Mouse (Mus musculus): ENCODE data around the gene Arhgap9. TPM values are rescaled to one million over a fixed set of nuclear protein-coding genes. Genes with fewer than 3 reads are reported as not detected.

The Arhgap9 gene
- 0.87 and 0.97 TPM in 2 replicates for polyA plus RNA-seq (2012; rRNA removed)

- no peak for DNase-seq
- H3K4me1 ChIP-seq (ENCODE audit: control insufficient read depth, insufficient read depth, low read length) = no peaks in the 10 kb centered on the region
- no peak within 1 kb of the TSS for H3K4me3 ChIP-seq (replicated peaks; ENCODE audit: insufficient read depth, low read depth, low read length)
- 73% methylated on average over 3 of the region's 3 CpGs for WGBS
- no peak for TF ChIP-seq CTCF (IDR thresholded peaks at IDR 0.05; ENCODE audit: borderline replicate concordance, insufficient read depth, low read depth, low read length)
- TF ChIP-seq POLR2A (IDR thresholded peaks at IDR 0.05; ENCODE audit: borderline replicate concordance, insufficient read depth, low read length) = no peak
- H3K27me3 ChIP-seq (ENCODE audit: control insufficient read depth, insufficient read depth, low read length) = no peaks in the 10 kb centered on the region; the same call in 1 of the 2 replicates
- no peak within 1 kb of the TSS for H3K27ac ChIP-seq (ENCODE audit: insufficient read depth, low read length)
These were observed at the start of gene Arhgap9 for GRCm38 (mm10) chr10:127321621-127322020. TSS of gene Arhgap9 (plus strand) at chr10:127321964.

- DNase-seq = no peak
- no peak for TF ChIP-seq CTCF (IDR thresholded peaks at IDR 0.05; ENCODE audit: borderline replicate concordance, insufficient read depth, low read depth, low read length)
- no peak for TF ChIP-seq POLR2A (IDR thresholded peaks at IDR 0.05; ENCODE audit: borderline replicate concordance, insufficient read depth, low read length)
- H3K27me3 ChIP-seq (ENCODE audit: control insufficient read depth, insufficient read depth, low read length) = no peaks in the 10 kb centered on the region
- H3K4me1 ChIP-seq (ENCODE audit: control insufficient read depth, insufficient read depth, low read length) = peaks cover 12% of the 10 kb centered on the region
- WGBS = 90% methylated on average over 5 of the region's 5 CpGs
- no peak overlapping the region for H3K27ac ChIP-seq (ENCODE audit: insufficient read depth, low read length)
- no peak overlapping the region for H3K4me3 ChIP-seq (replicated peaks; ENCODE audit: insufficient read depth, low read depth, low read length)
These were observed 49.4 kb upstream of the Arhgap9 start for GRCm38 (mm10) chr10:127272371-127272770.

GRCm38 (mm10) chr10:127274261-127275022 lies 47.3 kb upstream of the Arhgap9 start:
- no peak overlapping the region for H3K4me3 ChIP-seq (replicated peaks; ENCODE audit: insufficient read depth, low read depth, low read length)
- 89% methylated on average over 11 of the region's 11 CpGs for WGBS
- no peak for DNase-seq
- TF ChIP-seq POLR2A (IDR thresholded peaks at IDR 0.05; ENCODE audit: borderline replicate concordance, insufficient read depth, low read length) = no peak
- no peak for TF ChIP-seq CTCF (IDR thresholded peaks at IDR 0.05; ENCODE audit: borderline replicate concordance, insufficient read depth, low read depth, low read length)
- H3K4me1 ChIP-seq (ENCODE audit: control insufficient read depth, insufficient read depth, low read length) = no peaks in the 10 kb centered on the region
- no peak overlapping the region for H3K27ac ChIP-seq (ENCODE audit: insufficient read depth, low read length)
- H3K27me3 ChIP-seq (ENCODE audit: control insufficient read depth, insufficient read depth, low read length) = no peaks in the 10 kb centered on the region

GRCm38 (mm10) chr10:127279730-127280129 lies 42.0 kb upstream of the Arhgap9 start:
- 95% methylated on average over 2 of the region's 2 CpGs for WGBS

GRCm38 (mm10) chr10:127281316-127281715 lies 40.4 kb upstream of the Arhgap9 start:
- TF ChIP-seq POLR2A (IDR thresholded peaks at IDR 0.05; ENCODE audit: borderline replicate concordance, insufficient read depth, low read length) (no peak), CTCF (IDR thresholded peaks at IDR 0.05; ENCODE audit: borderline replicate concordance, insufficient read depth, low read depth, low read length) (no peak)
- 35% methylated on average over 8 of the region's 8 CpGs for WGBS
- peaks cover 9% of the 10 kb centered on the region for H3K4me1 ChIP-seq (ENCODE audit: control insufficient read depth, insufficient read depth, low read length)
- H3K27me3 ChIP-seq (ENCODE audit: control insufficient read depth, insufficient read depth, low read length) = no peaks in the 10 kb centered on the region
- H3K4me3 ChIP-seq (replicated peaks; ENCODE audit: insufficient read depth, low read depth, low read length) = no peak overlapping the region
- H3K27ac ChIP-seq (ENCODE audit: insufficient read depth, low read length) = no peak overlapping the region
- no peak for DNase-seq

More at GRCm38 (mm10) chr10:127279730-127280129, 42.0 kb upstream of the Arhgap9 start:
- no peaks in the 10 kb centered on the region for H3K27me3 ChIP-seq (ENCODE audit: control insufficient read depth, insufficient read depth, low read length)
- peaks cover 6% of the 10 kb centered on the region for H3K4me1 ChIP-seq (ENCODE audit: control insufficient read depth, insufficient read depth, low read length)
- no peak overlapping the region for H3K4me3 ChIP-seq (replicated peaks; ENCODE audit: insufficient read depth, low read depth, low read length)
- no peak overlapping the region for H3K27ac ChIP-seq (ENCODE audit: insufficient read depth, low read length)
- TF ChIP-seq POLR2A (IDR thresholded peaks at IDR 0.05; ENCODE audit: borderline replicate concordance, insufficient read depth, low read length) = no peak
- no peak; the same call in 1 of the 2 replicates for TF ChIP-seq CTCF (IDR thresholded peaks at IDR 0.05; ENCODE audit: borderline replicate concordance, insufficient read depth, low read depth, low read length)
- no peak for DNase-seq

- H3K27ac ChIP-seq (ENCODE audit: insufficient read depth, low read length) = no peak overlapping the region
- 33% methylated on average over 13 of the region's 13 CpGs for WGBS
- peak in 1 of 2 experiments; percentile 30 for DNase-seq
- no peak overlapping the region for H3K4me3 ChIP-seq (replicated peaks; ENCODE audit: insufficient read depth, low read depth, low read length)
- H3K27me3 ChIP-seq (ENCODE audit: control insufficient read depth, insufficient read depth, low read length) = no peaks in the 10 kb centered on the region
- TF ChIP-seq CTCF (IDR thresholded peaks at IDR 0.05; ENCODE audit: borderline replicate concordance, insufficient read depth, low read depth, low read length) (no peak), POLR2A (IDR thresholded peaks at IDR 0.05; ENCODE audit: borderline replicate concordance, insufficient read depth, low read length) (no peak)
- H3K4me1 ChIP-seq (ENCODE audit: control insufficient read depth, insufficient read depth, low read length) = peaks cover 20% of the 10 kb centered on the region
These were observed 39.0 kb upstream of the Arhgap9 start for GRCm38 (mm10) chr10:127282620-127283215.

- DNase-seq = peak; percentile 28 to 34
- TF ChIP-seq CTCF (IDR thresholded peaks at IDR 0.05; ENCODE audit: borderline replicate concordance, insufficient read depth, low read depth, low read length) (no peak), POLR2A (IDR thresholded peaks at IDR 0.05; ENCODE audit: borderline replicate concordance, insufficient read depth, low read length) (no peak)
- H3K4me3 ChIP-seq (replicated peaks; ENCODE audit: insufficient read depth, low read depth, low read length) = no peak overlapping the region
- no peak overlapping the region for H3K27ac ChIP-seq (ENCODE audit: insufficient read depth, low read length)
- 78% methylated on average over 7 of the region's 7 CpGs for WGBS
- no peaks in the 10 kb centered on the region for H3K27me3 ChIP-seq (ENCODE audit: control insufficient read depth, insufficient read depth, low read length)
- H3K4me1 ChIP-seq (ENCODE audit: control insufficient read depth, insufficient read depth, low read length) = peaks cover 20% of the 10 kb centered on the region
These were observed 37.6 kb upstream of the Arhgap9 start for GRCm38 (mm10) chr10:127284105-127284622.

Data from cerebellum, adult 2 months (tissue).